Mouse (Mus musculus): ENCODE measurements around the gene Itgb5.

DNA sequence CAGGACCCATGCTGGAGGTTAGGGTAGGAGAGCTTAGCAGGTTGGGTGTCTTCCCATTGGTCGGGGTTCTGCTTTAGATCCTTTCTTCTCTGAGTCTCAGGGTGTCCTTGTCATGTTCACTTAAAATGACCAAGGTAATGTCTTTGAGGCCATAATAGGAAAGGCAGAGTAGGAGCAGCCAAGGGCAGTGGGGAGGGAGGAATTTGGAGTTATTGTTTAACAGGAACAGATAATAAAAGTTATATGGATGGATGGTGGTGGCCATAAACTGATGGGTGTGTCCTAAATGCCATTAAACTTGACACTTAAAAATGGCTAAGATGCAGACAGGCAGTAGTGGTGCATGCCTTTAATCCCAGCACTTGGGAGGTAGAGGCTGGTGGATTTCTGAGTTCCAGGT, 159.6 kb downstream of the Itgb5 start:
- TF ChIP-seq POLR2A (IDR thresholded peaks at IDR 0.05; ENCODE audit: borderline replicate concordance, low read depth, low read length) (no peak), CTCF (IDR thresholded peaks at IDR 0.05; ENCODE audit: low read depth, low read length) (no peak)

Measured in bone marrow macrophage, adult 2 months (primary cell).